Mouse (Mus musculus): Measurements from ENCODE around the gene Mrps36.
"Not testable (repeated sequence)": the region's sequence is repeated elsewhere in the genome, so short reads cannot be mapped to it uniquely, and the experiment has no call there.

Gene Mrps36

GRCm38 (mm10) chr13:100744036-100744744 lies at the start of gene Mrps36:
Gene Mrps36, minus strand, starts transcription at chr13:100744659.
- DNase-seq: peak; percentile 95

GRCm38 (mm10) chr13:100789083-100789482 lies 44.6 kb upstream of the Mrps36 start:
- DNase-seq: no peak

GRCm38 (mm10) chr13:100788057-100788456 lies 43.6 kb upstream of the Mrps36 start:
- not testable (repeated sequence) for DNase-seq

- no peak for DNase-seq
Measured at GRCm38 (mm10) chr13:100787316-100788010, 43.0 kb upstream of the Mrps36 start.

GRCm38 (mm10) chr13:100786414-100786867 lies 42.0 kb upstream of the Mrps36 start, which contains the start of gene Ccnb1:
Gene Ccnb1, minus strand, starts transcription at chr13:100786570.
- peak; percentile 98 for DNase-seq

- peak; percentile 48 for DNase-seq
Measured at GRCm38 (mm10) chr13:100785806-100786413, 41.5 kb upstream of the Mrps36 start.

GRCm38 (mm10) chr13:100777491-100777890 lies 33.0 kb upstream of the Mrps36 start:
- no peak for DNase-seq

- DNase-seq: no peak
Measured at GRCm38 (mm10) chr13:100776710-100777109, 32.3 kb upstream of the Mrps36 start.

- no peak for DNase-seq
Measured at GRCm38 (mm10) chr13:100776056-100776419, 31.6 kb upstream of the Mrps36 start.

- peak; percentile 96 for DNase-seq
Measured at GRCm38 (mm10) chr13:100775252-100776055, 31.0 kb upstream of the Mrps36 start, which contains the start of gene Cenph. Gene Cenph, minus strand, starts transcription at chr13:100775899.

GRCm38 (mm10) chr13:100774704-100775103 lies 30.2 kb upstream of the Mrps36 start:
- DNase-seq: no peak

- DNase-seq: no peak
Measured at GRCm38 (mm10) chr13:100755329-100755728, 10.9 kb upstream of the Mrps36 start.

GRCm38 (mm10) chr13:100754186-100754585 lies 9.7 kb upstream of the Mrps36 start:
- no peak for DNase-seq

- DNase-seq: no peak
Measured at GRCm38 (mm10) chr13:100753011-100753410, 8.6 kb upstream of the Mrps36 start.

GRCm38 (mm10) chr13:100752529-100752928 lies 8.1 kb upstream of the Mrps36 start:
- no peak for DNase-seq

GRCm38 (mm10) chr13:100751402-100751801 lies 6.9 kb upstream of the Mrps36 start:
- DNase-seq: no peak

- DNase-seq: no peak
Measured at GRCm38 (mm10) chr13:100750799-100751198, 6.3 kb upstream of the Mrps36 start.

- DNase-seq: no peak
Measured at GRCm38 (mm10) chr13:100748638-100749037, 4.2 kb upstream of the Mrps36 start.

GRCm38 (mm10) chr13:100746090-100746489 lies 1.6 kb upstream of the Mrps36 start:
- no peak for DNase-seq

GRCm38 (mm10) chr13:100743346-100744035 lies 968 bp downstream of the Mrps36 start:
- DNase-seq: no peak

- DNase-seq: no peak
Measured at GRCm38 (mm10) chr13:100742831-100743230, 1.6 kb downstream of the Mrps36 start.

- no peak for DNase-seq
Measured at GRCm38 (mm10) chr13:100732756-100733155, 11.7 kb downstream of the Mrps36 start.
